Mouse (Mus musculus): Measurements from ENCODE around the gene Stk31. TPM values are rescaled to one million over a fixed set of nuclear protein-coding genes. Genes with fewer than 3 reads are reported as not detected.
"Not testable (repeated sequence)": the region's sequence is repeated elsewhere in the genome, so short reads cannot be mapped to it uniquely, and the experiment has no call there.

The Stk31 gene
- polyA plus RNA-seq, 1 experiment from 2014 or later = 0.17 TPM

GRCm38 (mm10) chr6:49378328-49378727, 17.1 kb upstream of the Stk31 start:
- DNase-seq (ENCODE audit: low spot score) (no peak), ATAC-seq (ENCODE audit: low FRiP score) (no peak)
- Histone ChIP-seq H3K27ac (no peak overlapping the region), H3K4me1 (replicated peaks; ENCODE audit: control insufficient read depth, insufficient read depth, low read length) (no peaks in the 10 kb centered on the region), H3K27me3 (ENCODE audit: control insufficient read depth, insufficient read depth, low read length) (no peaks in the 10 kb centered on the region), H3K36me3 (replicated peaks; ENCODE audit: control insufficient read depth, insufficient read depth) (no peaks in the 10 kb centered on the region), H3K9me3 (ENCODE audit: control insufficient read depth, low read length) (no peaks in the 10 kb centered on the region), H3K9ac (no peak overlapping the region), H3K4me3 (replicated peaks; ENCODE audit: low read length) (no peak overlapping the region), H3K4me2 (replicated peaks) (no peak overlapping the region)
- WGBS = 73% methylated on average over 12 of the region's 12 CpGs

GRCm38 (mm10) chr6:49394276-49394675, 1.1 kb upstream of the Stk31 start:
- H3K27me3 ChIP-seq (ENCODE audit: control insufficient read depth, insufficient read depth, low read length) = no peaks in the 10 kb centered on the region
- 74% methylated on average over 1 of the region's 1 CpGs for WGBS
- H3K4me2 ChIP-seq (replicated peaks) = no peak overlapping the region
- no peaks in the 10 kb centered on the region for H3K36me3 ChIP-seq (replicated peaks; ENCODE audit: control insufficient read depth, insufficient read depth)
- ATAC-seq (ENCODE audit: low FRiP score) (no peak), DNase-seq (ENCODE audit: low spot score) (no peak)
- no peak overlapping the region for H3K4me3 ChIP-seq (replicated peaks; ENCODE audit: low read length)
- no peaks in the 10 kb centered on the region for H3K9me3 ChIP-seq (ENCODE audit: control insufficient read depth, low read length)
- no peak overlapping the region for H3K27ac ChIP-seq
- no peak overlapping the region for H3K9ac ChIP-seq
- H3K4me1 ChIP-seq (replicated peaks; ENCODE audit: control insufficient read depth, insufficient read depth, low read length) = no peaks in the 10 kb centered on the region

GRCm38 (mm10) chr6:49397466-49397865, 2.1 kb downstream of the Stk31 start:
- H3K9me3 ChIP-seq (ENCODE audit: control insufficient read depth, low read length) = no peaks in the 10 kb centered on the region
- no peak overlapping the region for H3K4me2 ChIP-seq (replicated peaks)
- no peak overlapping the region for H3K27ac ChIP-seq
- no peak overlapping the region for H3K4me3 ChIP-seq (replicated peaks; ENCODE audit: low read length)
- no peaks in the 10 kb centered on the region for H3K4me1 ChIP-seq (replicated peaks; ENCODE audit: control insufficient read depth, insufficient read depth, low read length)
- no peaks in the 10 kb centered on the region for H3K36me3 ChIP-seq (replicated peaks; ENCODE audit: control insufficient read depth, insufficient read depth)
- no peak for ATAC-seq (ENCODE audit: low FRiP score)
- H3K27me3 ChIP-seq (ENCODE audit: control insufficient read depth, insufficient read depth, low read length) = no peaks in the 10 kb centered on the region
- no peak overlapping the region for H3K9ac ChIP-seq
- no peak for DNase-seq (ENCODE audit: low spot score)

DNA sequence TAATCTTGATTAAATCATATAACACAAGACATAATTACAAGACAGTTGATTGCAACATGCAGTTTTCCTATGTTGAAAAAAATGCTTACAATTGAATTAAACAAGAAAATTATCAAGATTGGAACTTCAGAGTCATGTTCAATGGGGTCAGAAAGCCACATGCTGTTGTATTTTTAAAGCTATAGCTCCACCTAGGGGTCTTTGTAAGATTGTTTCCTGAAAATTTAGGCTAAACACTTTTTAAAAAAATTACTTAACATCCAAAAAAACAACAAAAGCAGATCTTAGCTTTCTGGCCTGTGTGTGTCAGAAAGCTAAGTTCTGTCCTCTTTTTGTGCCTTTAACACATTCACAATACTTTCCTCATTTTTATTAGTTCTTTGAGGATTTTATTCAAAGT, 3.0 kb downstream of the Stk31 start:
- peak; percentile 76 for DNase-seq (ENCODE audit: low spot score)

DNA sequence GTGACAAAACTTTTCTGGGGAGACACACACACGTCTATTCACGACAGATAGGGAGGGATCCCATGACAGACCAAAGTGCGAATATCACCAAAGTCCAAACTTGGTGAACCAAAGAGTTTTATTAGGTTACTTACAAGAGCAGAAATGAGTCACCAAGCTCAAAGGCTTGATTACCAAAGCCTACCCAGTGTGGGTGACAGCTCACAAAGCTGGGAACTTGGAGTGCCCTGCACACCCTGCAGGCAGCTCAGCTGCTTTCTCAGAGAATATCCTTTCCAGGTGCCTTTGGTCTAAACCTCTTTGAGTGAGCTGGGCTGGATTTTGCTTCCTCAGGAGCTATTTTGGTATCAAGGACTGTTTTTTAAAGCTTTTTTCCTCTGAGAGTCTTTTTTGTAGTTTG, 15.4 kb downstream of the Stk31 start:
- no peaks in the 10 kb centered on the region for H3K4me1 ChIP-seq (replicated peaks; ENCODE audit: control insufficient read depth, insufficient read depth, low read length)
- ATAC-seq (ENCODE audit: low FRiP score) (no peak), DNase-seq (ENCODE audit: low spot score) (no peak)
- 79% methylated on average over 3 of the region's 3 CpGs for WGBS
- H3K9me3 ChIP-seq (ENCODE audit: control insufficient read depth, low read length) = no peaks in the 10 kb centered on the region
- H3K27me3 ChIP-seq (ENCODE audit: control insufficient read depth, insufficient read depth, low read length) = no peaks in the 10 kb centered on the region
- H3K36me3 ChIP-seq (replicated peaks; ENCODE audit: control insufficient read depth, insufficient read depth) = no peaks in the 10 kb centered on the region
- H3K9ac ChIP-seq = no peak overlapping the region
- H3K27ac ChIP-seq = no peak overlapping the region
- H3K4me2 ChIP-seq (replicated peaks) = no peak overlapping the region
- H3K4me3 ChIP-seq (replicated peaks; ENCODE audit: low read length) = no peak overlapping the region

More for the DNA sequence above, 3.0 kb downstream of the Stk31 start:
- H3K9ac ChIP-seq = no peak overlapping the region
- no peak for ATAC-seq (ENCODE audit: low FRiP score)
- no peaks in the 10 kb centered on the region for H3K36me3 ChIP-seq (replicated peaks; ENCODE audit: control insufficient read depth, insufficient read depth)
- no peaks in the 10 kb centered on the region for H3K27me3 ChIP-seq (ENCODE audit: control insufficient read depth, insufficient read depth, low read length)
- no peak overlapping the region for H3K4me2 ChIP-seq (replicated peaks)
- H3K27ac ChIP-seq = no peak overlapping the region
- no peaks in the 10 kb centered on the region for H3K9me3 ChIP-seq (ENCODE audit: control insufficient read depth, low read length)
- no peak overlapping the region for H3K4me3 ChIP-seq (replicated peaks; ENCODE audit: low read length)
- H3K4me1 ChIP-seq (replicated peaks; ENCODE audit: control insufficient read depth, insufficient read depth, low read length) = no peaks in the 10 kb centered on the region

- H3K36me3 ChIP-seq (replicated peaks; ENCODE audit: control insufficient read depth, insufficient read depth); H3K9ac ChIP-seq; H3K4me1 ChIP-seq (replicated peaks; ENCODE audit: control insufficient read depth, insufficient read depth, low read length); H3K27me3 ChIP-seq (ENCODE audit: control insufficient read depth, insufficient read depth, low read length); H3K4me2 ChIP-seq (replicated peaks); H3K9me3 ChIP-seq (ENCODE audit: control insufficient read depth, low read length); H3K4me3 ChIP-seq (replicated peaks; ENCODE audit: low read length); DNase-seq (ENCODE audit: low spot score); ATAC-seq (ENCODE audit: low FRiP score); H3K27ac ChIP-seq: not testable (repeated sequence)
- WGBS = 63% methylated on average over 2 of the region's 2 CpGs
Measured at GRCm38 (mm10) chr6:49412967-49413366, 17.6 kb downstream of the Stk31 start.

- H3K9ac ChIP-seq = no peak overlapping the region
- H3K9me3 ChIP-seq (ENCODE audit: control insufficient read depth, low read length) = no peaks in the 10 kb centered on the region
- no peaks in the 10 kb centered on the region for H3K4me1 ChIP-seq (replicated peaks; ENCODE audit: control insufficient read depth, insufficient read depth, low read length)
- H3K27ac ChIP-seq = no peak overlapping the region
- no peak for DNase-seq (ENCODE audit: low spot score)
- H3K4me2 ChIP-seq (replicated peaks) = no peak overlapping the region
- no peaks in the 10 kb centered on the region for H3K27me3 ChIP-seq (ENCODE audit: control insufficient read depth, insufficient read depth, low read length)
- no peak overlapping the region for H3K4me3 ChIP-seq (replicated peaks; ENCODE audit: low read length)
- no peaks in the 10 kb centered on the region for H3K36me3 ChIP-seq (replicated peaks; ENCODE audit: control insufficient read depth, insufficient read depth)
- ATAC-seq (ENCODE audit: low FRiP score) = no peak
- 84% methylated on average over 1 of the region's 1 CpGs for WGBS
Measured at GRCm38 (mm10) chr6:49415971-49416370, 20.6 kb downstream of the Stk31 start.

- H3K27me3 ChIP-seq (ENCODE audit: control insufficient read depth, insufficient read depth, low read length) = no peaks in the 10 kb centered on the region
- H3K9ac ChIP-seq = no peak overlapping the region
- no peak overlapping the region for H3K27ac ChIP-seq
- ATAC-seq (ENCODE audit: low FRiP score) (no peak), DNase-seq (ENCODE audit: low spot score) (no peak)
- H3K4me2 ChIP-seq (replicated peaks) = no peak overlapping the region
- H3K4me3 ChIP-seq (replicated peaks; ENCODE audit: low read length) = no peak overlapping the region
- 95% methylated on average over 1 of the region's 1 CpGs for WGBS
- no peaks in the 10 kb centered on the region for H3K36me3 ChIP-seq (replicated peaks; ENCODE audit: control insufficient read depth, insufficient read depth)
- no peaks in the 10 kb centered on the region for H3K4me1 ChIP-seq (replicated peaks; ENCODE audit: control insufficient read depth, insufficient read depth, low read length)
- H3K9me3 ChIP-seq (ENCODE audit: control insufficient read depth, low read length) = no peaks in the 10 kb centered on the region
Measured at GRCm38 (mm10) chr6:49437306-49437705, 41.9 kb downstream of the Stk31 start.

DNA sequence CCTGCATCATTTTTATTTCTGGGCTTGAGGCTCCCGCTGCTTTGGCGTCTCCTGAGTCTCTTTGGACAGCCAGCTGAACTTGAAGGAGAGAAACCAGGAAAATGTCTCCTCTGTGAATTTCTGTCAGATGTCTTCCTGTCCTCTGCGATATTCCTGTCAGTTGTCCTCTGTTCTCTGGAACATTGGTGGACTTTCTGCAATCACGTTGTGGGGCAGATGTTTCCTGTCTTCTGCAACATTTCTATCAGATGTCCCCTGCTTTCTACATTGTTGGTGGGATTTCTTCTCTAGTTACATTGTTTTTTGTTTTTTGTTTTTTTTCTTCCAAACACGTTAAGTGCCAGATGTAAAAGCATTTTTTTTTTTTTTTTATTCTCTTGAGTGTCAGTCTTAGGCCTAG, 62.7 kb downstream of the Stk31 start:
- no peak overlapping the region for H3K27ac ChIP-seq
- H3K4me1 ChIP-seq (replicated peaks; ENCODE audit: control insufficient read depth, insufficient read depth, low read length) = no peaks in the 10 kb centered on the region
- no peak overlapping the region for H3K4me3 ChIP-seq (replicated peaks; ENCODE audit: low read length)
- 81% methylated on average over 5 of the region's 5 CpGs for WGBS
- no peaks in the 10 kb centered on the region for H3K27me3 ChIP-seq (ENCODE audit: control insufficient read depth, insufficient read depth, low read length)
- no peak for DNase-seq (ENCODE audit: low spot score)
- ATAC-seq (ENCODE audit: low FRiP score) = no peak
- no peak overlapping the region for H3K9ac ChIP-seq
- no peaks in the 10 kb centered on the region for H3K36me3 ChIP-seq (replicated peaks; ENCODE audit: control insufficient read depth, insufficient read depth)
- no peak overlapping the region for H3K4me2 ChIP-seq (replicated peaks)
- H3K9me3 ChIP-seq (ENCODE audit: control insufficient read depth, low read length) = no peaks in the 10 kb centered on the region

DNA sequence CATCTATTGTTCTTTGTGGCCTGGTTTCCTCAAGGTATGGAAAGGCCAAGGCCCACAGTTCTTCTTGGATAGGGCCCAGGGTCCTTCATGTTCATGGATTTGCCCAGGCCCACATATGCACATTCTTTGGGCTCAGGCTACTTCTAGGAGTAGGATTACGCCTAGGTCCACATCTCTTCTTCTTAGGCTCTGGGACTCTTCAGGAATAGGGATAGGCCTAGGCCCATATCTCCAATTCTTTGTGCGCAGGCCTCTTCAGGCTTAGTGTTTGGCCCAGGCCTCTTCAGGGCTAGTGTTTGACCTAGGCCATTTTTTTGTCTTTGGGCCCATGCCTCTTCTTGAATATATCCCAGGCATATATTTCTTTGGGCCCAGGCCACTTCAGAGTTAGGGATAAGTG, 87.8 kb downstream of the Stk31 start:
- DNase-seq (ENCODE audit: low spot score) (no peak), ATAC-seq (ENCODE audit: low FRiP score) (no peak)
- Histone ChIP-seq H3K4me3 (replicated peaks; ENCODE audit: low read length) (no peak overlapping the region), H3K4me2 (replicated peaks) (no peak overlapping the region), H3K27ac (no peak overlapping the region), H3K27me3 (ENCODE audit: control insufficient read depth, insufficient read depth, low read length) (no peaks in the 10 kb centered on the region), H3K9ac (no peak overlapping the region), H3K9me3 (ENCODE audit: control insufficient read depth, low read length) (0 out of 2 replicates have a peak, but pooled peaks cover 3% of the 10 kb centered on the region), H3K36me3 (replicated peaks; ENCODE audit: control insufficient read depth, insufficient read depth) (no peaks in the 10 kb centered on the region), H3K4me1 (replicated peaks; ENCODE audit: control insufficient read depth, insufficient read depth, low read length) (no peaks in the 10 kb centered on the region)
- 95% methylated on average over 2 of the region's 2 CpGs for WGBS
